Mouse (Mus musculus): ENCODE data around the gene Dusp1. TPM values are rescaled to one million over a fixed set of nuclear protein-coding genes. Genes with fewer than 3 reads are reported as not detected.

Dusp1 gene
- total RNA-seq, 2 experiments from 2014 or later = 66.9 to 69.5 TPM

GRCm38 (mm10) chr17:26458049-26458448, 103.9 kb downstream of the Dusp1 start:
- DNase-seq = no peak

- DNase-seq = no peak
Measured at GRCm38 (mm10) chr17:26457506-26457905, 104.4 kb downstream of the Dusp1 start.

Small RNA genes lying within 50 kb of the gene (microRNA-seq; reads per million reads assigned to microRNA genes)
- 0 reads per million in 2 experiments for gene Gm22420

Other genes starting within 250 kb of the Dusp1 start
- 10 to 100 TPM; 81.4 to 87.9 TPM for gene Neurl1b, start 147.3 kb downstream of the Dusp1 start, total RNA-seq (2021)
- gene Ergic1, start 639 bp downstream of the Dusp1 start, total RNA-seq (2021) = 100 to 1,000 TPM; 109 to 115 TPM
- 10 to 100 TPM; 85.3 to 85.5 TPM for gene Atp6v0e, start 101.1 kb upstream of the Dusp1 start, total RNA-seq (2021)
- gene Crebrf, start 153.5 kb upstream of the Dusp1 start, total RNA-seq (2021) = 10 to 100 TPM; 17.5 to 20.8 TPM
- 10 to 100 TPM; 41.4 to 43.0 TPM for gene Bnip1, start 218.9 kb upstream of the Dusp1 start, total RNA-seq (2021)

All from heart, postnatal 4 days (tissue).